Mouse (Mus musculus): ENCODE measurements around the gene Sspo. TPM values are rescaled to one million over a fixed set of nuclear protein-coding genes. Genes with fewer than 3 reads are reported as not detected.

The Sspo gene
- polyA plus RNA-seq (2012): 0.06 and 0.11 TPM in 2 replicates

DNA sequence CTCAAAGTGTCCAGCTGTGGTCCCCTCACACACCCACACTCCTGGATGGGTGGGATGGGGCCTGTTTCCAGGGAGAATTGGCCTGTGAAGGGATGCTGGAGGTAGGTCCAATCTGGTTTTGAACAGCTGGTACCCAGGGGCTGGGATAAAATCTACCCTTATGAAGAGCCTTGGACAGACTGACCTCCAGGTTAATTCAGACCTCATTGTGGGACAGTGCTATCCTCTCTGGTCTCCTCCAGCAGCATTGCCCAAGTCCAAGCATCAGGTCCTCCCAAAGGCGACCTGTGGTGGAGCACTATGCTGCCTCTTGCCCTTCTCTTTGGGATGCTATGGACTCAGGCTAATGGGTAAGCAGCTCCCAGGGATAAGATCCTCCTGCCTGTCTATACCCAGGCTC, at the start of gene Sspo:
Gene Sspo (plus strand): TSS at position 301 of the 400 bp plus-strand sequence.

DNA sequence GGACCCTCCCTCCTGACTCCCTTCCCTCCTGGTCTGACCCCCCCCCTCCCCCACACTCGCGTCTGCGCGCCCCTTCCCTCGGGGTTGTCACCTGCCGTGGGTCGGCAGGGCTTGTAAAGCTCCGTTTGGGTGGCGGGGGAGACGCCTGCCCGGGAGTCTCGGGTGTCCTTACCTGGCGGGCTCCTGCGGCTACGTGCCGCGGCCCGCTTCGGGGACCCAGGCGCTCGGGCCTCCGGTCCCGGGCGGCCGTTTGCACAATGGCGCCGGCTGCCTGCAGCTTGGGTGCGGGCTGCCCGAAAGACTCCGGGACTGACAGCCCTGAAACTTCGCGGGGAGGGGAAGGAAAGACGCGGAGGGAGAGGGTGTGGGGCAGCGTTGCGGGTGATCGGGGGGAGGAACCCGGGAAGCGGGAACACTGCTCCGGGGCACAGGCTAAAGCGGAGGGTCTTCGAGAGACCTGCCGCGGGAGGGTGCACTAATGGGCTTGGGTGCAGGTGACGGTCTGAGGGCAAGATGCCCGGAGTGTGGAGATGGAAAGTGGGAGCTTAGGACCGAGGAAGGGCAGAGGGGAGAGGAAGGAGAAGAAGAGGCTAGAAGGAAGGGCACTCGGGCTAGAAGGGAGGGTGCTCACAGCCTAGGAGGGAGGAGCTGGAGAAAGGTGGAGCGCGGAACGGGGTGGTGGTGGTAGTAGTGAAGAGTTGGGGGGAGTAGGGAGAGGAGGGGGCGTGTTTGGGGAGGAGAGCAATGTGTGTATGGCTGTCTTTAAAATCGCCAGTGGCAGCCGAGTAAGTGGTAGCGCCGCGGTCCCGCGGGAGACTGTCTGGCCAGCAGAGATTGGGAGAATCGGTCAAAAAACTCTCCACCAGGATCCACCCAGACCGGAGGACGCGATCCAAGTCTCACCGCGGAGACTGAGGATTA, 2.6 kb upstream of the Sspo start, which contains the start of gene Zfp467:
Gene Zfp467 (minus strand): TSS at position 645 of the 921 bp plus-strand sequence.

DNA sequence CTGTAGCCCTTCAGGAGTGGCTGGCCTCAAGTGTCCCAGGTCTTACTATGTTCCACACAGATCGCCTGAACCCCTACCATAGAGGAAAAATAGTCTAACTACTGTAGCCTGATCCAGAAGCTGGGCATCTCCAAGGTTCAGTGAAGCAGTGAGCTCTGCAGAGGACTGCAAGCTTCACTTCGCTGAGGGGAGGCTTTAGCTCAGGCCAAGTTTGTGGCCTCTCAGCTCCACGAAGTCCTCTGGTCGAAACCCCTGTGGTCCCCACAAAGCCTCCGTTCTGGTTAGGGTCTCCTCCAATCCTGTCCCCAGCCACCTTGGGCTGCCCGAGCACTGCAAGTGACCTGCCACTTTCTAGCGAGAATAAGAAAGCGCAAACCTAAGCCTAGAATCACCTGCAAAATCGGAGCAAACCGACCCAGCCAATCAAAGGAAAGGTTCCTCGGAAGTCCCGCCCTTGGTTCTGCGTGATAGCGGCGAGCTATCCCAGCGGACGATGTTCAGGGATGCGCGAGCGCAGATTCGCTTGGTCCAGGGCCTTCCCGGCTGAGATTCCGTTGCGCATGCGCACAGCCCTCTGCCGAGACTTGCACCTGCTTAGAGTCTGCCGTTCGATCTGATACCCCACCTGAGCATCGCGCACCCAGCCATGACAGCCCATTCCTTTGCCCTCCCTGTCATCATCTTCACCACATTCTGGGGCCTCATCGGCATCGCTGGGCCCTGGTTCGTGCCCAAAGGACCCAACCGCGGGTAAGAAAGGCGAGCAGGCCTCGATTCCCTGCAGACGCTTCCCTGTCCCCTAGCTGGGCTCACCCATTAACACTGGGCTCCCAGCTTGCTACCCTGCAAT, 89.3 kb downstream of the Sspo start, which contains the start of gene Atp6v0e2:
Gene Atp6v0e2 (plus strand): TSS at position 511 of the 850 bp plus-strand sequence.

Other genes with a start within 250 kb of the Sspo start
- gene Krba1, start 52.6 kb upstream of the Sspo start, polyA plus RNA-seq (2012): 9.7 and 11.1 TPM in 2 replicates
- gene Zfp467, start 2.4 kb upstream of the Sspo start, polyA plus RNA-seq (2012): 11.4 and 11.6 TPM in 2 replicates
- 0.05 TPM in 1 of 2 replicates, not detected in the other for gene Atp6v0e2, start 89.4 kb downstream of the Sspo start, polyA plus RNA-seq (2012)
- 13.1 and 17.1 TPM in 2 replicates for gene Lrrc61, start 106.6 kb downstream of the Sspo start, polyA plus RNA-seq (2012)
- not detected in 2 replicates for gene Rarres2, start 124.6 kb downstream of the Sspo start, polyA plus RNA-seq (2012)
- gene Gm45021, start 141.4 kb downstream of the Sspo start, polyA plus RNA-seq (2012): not detected in 2 replicates
- gene Repin1, start 145.7 kb downstream of the Sspo start, polyA plus RNA-seq (2012): 37.9 and 45.1 TPM in 2 replicates
- 5.2 and 6.3 TPM in 2 replicates for gene Gm44965, start 145.7 kb downstream of the Sspo start, polyA plus RNA-seq (2012)
- 2.4 and 2.7 TPM in 2 replicates for gene Zfp775, start 153.8 kb downstream of the Sspo start, polyA plus RNA-seq (2012)
- 1.9 and 2.7 TPM in 2 replicates for gene AI854703, start 178.5 kb downstream of the Sspo start, polyA plus RNA-seq (2012)
- 0.53 and 0.70 TPM in 2 replicates for gene Gimap8, start 199.0 kb downstream of the Sspo start, polyA plus RNA-seq (2012)
- 1.3 and 2.0 TPM in 2 replicates for gene Gimap9, start 227.9 kb downstream of the Sspo start, polyA plus RNA-seq (2012)
- gene Gimap4, start 236.3 kb downstream of the Sspo start, polyA plus RNA-seq (2012): 0.69 and 1.0 TPM in 2 replicates

Data from megakaryocyte-erythroid progenitor cell, adult 5 weeks (primary cell).